Mouse (Mus musculus) neural tube, embryonic 12.5 days (tissue): ENCODE data around the gene Ube2s. TPM values are rescaled to one million over a fixed set of nuclear protein-coding genes. Genes with fewer than 3 reads are reported as not detected.

ENCODE experiments used
- ATAC-seq: fragments of 200-750 bp; cut with Nextera tagmentation; 2 replicates; pipeline ENCODE4 v1.8.0; 2017; ENCODE audit warnings: low read depth, mild to moderate bottlenecking, moderate TSS enrichment, moderate library complexity; ENCODE audit not compliant: low FRiP score
- H3K27ac ChIP-seq: fragments of 300-500 bp; sonication (generic); 2 replicates; pipeline ENCODE4 v1.5.1; 2016
- H3K27me3 ChIP-seq: fragments of 300-500 bp; sonication (generic); replicated peaks from 2 replicates; pipeline ENCODE4 v1.6.1; 2016; ENCODE audit warnings: mild to moderate bottlenecking
- H3K36me3 ChIP-seq: fragments of 300-500 bp; sonication (generic); 2 replicates; pipeline ENCODE4 v1.6.1; 2016; ENCODE audit warnings: mild to moderate bottlenecking
- H3K4me1 ChIP-seq: fragments of 300-500 bp; sonication (generic); 2 replicates; pipeline ENCODE4 v1.6.1; 2016
- H3K4me2 ChIP-seq: fragments of 300-500 bp; sonication (generic); replicated peaks from 2 replicates; pipeline ENCODE4 v1.6.1; 2016; ENCODE audit warnings: mild to moderate bottlenecking
- H3K4me3 ChIP-seq: fragments of 300-500 bp; sonication (generic); 2 replicates; pipeline ENCODE4 v1.5.1; 2016
- H3K9ac ChIP-seq: fragments of 300-500 bp; sonication (generic); 2 replicates; pipeline ENCODE4 v1.6.1; 2016; ENCODE audit warnings: mild to moderate bottlenecking
- H3K9me3 ChIP-seq: fragments of 300-500 bp; sonication (generic); 2 replicates; pipeline ENCODE4 v1.6.1; 2016; ENCODE audit warnings: mild to moderate bottlenecking
- WGBS: fragments of 180-500 bp; shearing (Covaris S2); methylation state at CpG from one replicate; pipeline ENCODE4 v1.1.7; 2016; 5-methylcytosine and 5-hydroxymethylcytosine counted together
- polyA plus RNA-seq: library from polyadenylated mRNA; unstranded; fragments of >200 nt; fragmentation: Nextera tagmentation; extraction: Ambion mirVana; gene quantifications from 2 replicates; pipeline ENCODE4 v1.2.1, GENCODE M21; 2016

The Ube2s gene
- polyA plus RNA-seq, 1 experiment from 2014 or later = 380 TPM

- 2% methylated on average over 64 of the region's 64 CpGs for WGBS
- Histone ChIP-seq H3K4me1 (peaks cover 9% of the 10 kb centered on the region), H3K4me2 (peak overlapping the region; percentile 89), H3K9ac (peak overlapping the region; percentile 72), H3K9me3 (no peaks in the 10 kb centered on the region), H3K27ac (no peak overlapping the region), H3K4me3 (peak overlapping the region; percentile 54), H3K36me3 (peaks cover 1% of the 10 kb centered on the region; the same call in 1 of the 2 replicates), H3K27me3 (peaks cover 7% of the 10 kb centered on the region; the same call in 1 of the 2 replicates)
- peak; percentile 27 for ATAC-seq
Observed at GRCm38 (mm10) chr7:4788499-4789435, 23.6 kb downstream of the Ube2s start.

GRCm38 (mm10) chr7:4783667-4784268 lies 28.6 kb downstream of the Ube2s start:
- Histone ChIP-seq H3K4me3 (no peak overlapping the region), H3K36me3 (no peaks in the 10 kb centered on the region), H3K27ac (no peak overlapping the region), H3K9ac (no peak overlapping the region), H3K9me3 (no peaks in the 10 kb centered on the region), H3K4me1 (peaks cover 6% of the 10 kb centered on the region; the same call in 1 of the 2 replicates), H3K27me3 (peaks cover 16% of the 10 kb centered on the region), H3K4me2 (no peak overlapping the region)
- WGBS = 84% methylated on average over 14 of the region's 14 CpGs
- ATAC-seq = no peak

- 82% methylated on average over 2 of the region's 2 CpGs for WGBS
- Histone ChIP-seq H3K4me1 (peaks cover 3% of the 10 kb centered on the region), H3K9me3 (no peaks in the 10 kb centered on the region), H3K9ac (no peak within 1 kb of the TSS), H3K27me3 (peaks cover 26% of the 10 kb centered on the region), H3K4me3 (no peak within 1 kb of the TSS), H3K4me2 (no peak within 1 kb of the TSS), H3K27ac (no peak within 1 kb of the TSS), H3K36me3 (no peaks in the 10 kb centered on the region)
- ATAC-seq = no peak
Observed at GRCm38 (mm10) chr7:4782759-4783158, 29.6 kb downstream of the Ube2s start, which contains the start of the genes Il11 and Tmem190. Gene Il11, minus strand, starts transcription at chr7:4782859. Gene Tmem190, plus strand, starts transcription at chr7:4782937.

- no peak for ATAC-seq
- WGBS = 59% methylated on average over 3 of the region's 3 CpGs
- Histone ChIP-seq H3K9me3 (no peaks in the 10 kb centered on the region), H3K4me1 (peaks cover 9% of the 10 kb centered on the region), H3K9ac (no peak overlapping the region), H3K36me3 (no peaks in the 10 kb centered on the region), H3K27ac (no peak overlapping the region), H3K4me3 (no peak overlapping the region), H3K27me3 (peaks cover 32% of the 10 kb centered on the region), H3K4me2 (no peak overlapping the region)
Observed at GRCm38 (mm10) chr7:4782130-4782529, 30.3 kb downstream of the Ube2s start.

- no peaks in the 10 kb centered on the region for H3K9me3 ChIP-seq
- no peak for ATAC-seq
- H3K27me3 ChIP-seq = peaks cover 54% of the 10 kb centered on the region
- no peak overlapping the region for H3K4me2 ChIP-seq
- H3K4me3 ChIP-seq = no peak overlapping the region
- peaks cover 14% of the 10 kb centered on the region for H3K4me1 ChIP-seq
- 50% methylated on average over 5 of the region's 5 CpGs for WGBS
- H3K9ac ChIP-seq = no peak overlapping the region
- no peaks in the 10 kb centered on the region for H3K36me3 ChIP-seq
- H3K27ac ChIP-seq = no peak overlapping the region
Observed at GRCm38 (mm10) chr7:4779921-4780320, 32.5 kb downstream of the Ube2s start.

GRCm38 (mm10) chr7:4777851-4778637 lies 34.3 kb downstream of the Ube2s start:
- Histone ChIP-seq H3K9ac (peak overlapping the region; percentile 27; the same call in 1 of the 2 replicates), H3K4me2 (peak overlapping the region; percentile 57), H3K27ac (no peak overlapping the region), H3K9me3 (no peaks in the 10 kb centered on the region), H3K4me1 (peaks cover 14% of the 10 kb centered on the region), H3K27me3 (peaks cover 61% of the 10 kb centered on the region), H3K36me3 (no peaks in the 10 kb centered on the region), H3K4me3 (peak overlapping the region; percentile 11; the same call in 1 of the 2 replicates)
- WGBS = 7% methylated on average over 20 of the region's 20 CpGs
- ATAC-seq = peak; percentile 1; the same call in 1 of the 2 replicates

GRCm38 (mm10) chr7:4776861-4777830 lies 35.2 kb downstream of the Ube2s start:
- 2% methylated on average over 45 of the region's 56 CpGs for WGBS
- H3K27me3 ChIP-seq = peaks cover 61% of the 10 kb centered on the region

GRCm38 (mm10) chr7:4776131-4776530 lies 36.3 kb downstream of the Ube2s start:
- Histone ChIP-seq H3K27me3 (peaks cover 61% of the 10 kb centered on the region), H3K4me2 (no peak overlapping the region), H3K4me1 (peaks cover 14% of the 10 kb centered on the region), H3K4me3 (0 out of 2 replicates have a peak overlapping the region, but pooled peaks have one; percentile 29), H3K9ac (no peak overlapping the region), H3K9me3 (no peaks in the 10 kb centered on the region), H3K27ac (no peak overlapping the region), H3K36me3 (no peaks in the 10 kb centered on the region)
- WGBS = 50% methylated on average over 10 of the region's 10 CpGs
- no peak for ATAC-seq

More at GRCm38 (mm10) chr7:4776861-4777830, 35.2 kb downstream of the Ube2s start:
- Histone ChIP-seq H3K9me3 (no peaks in the 10 kb centered on the region), H3K4me1 (peaks cover 14% of the 10 kb centered on the region), H3K27ac (no peak overlapping the region), H3K36me3 (no peaks in the 10 kb centered on the region), H3K4me2 (peak overlapping the region; percentile 57), H3K9ac (peak overlapping the region; percentile 44; the same call in 1 of the 2 replicates), H3K4me3 (peak overlapping the region; percentile 29)
- peak; percentile 77 for ATAC-seq

GRCm38 (mm10) chr7:4771202-4771601 lies 41.2 kb downstream of the Ube2s start, which contains the start of gene Fam71e2:
Gene Fam71e2, minus strand, starts transcription at chr7:4771302.
- H3K4me1 ChIP-seq = no peaks in the 10 kb centered on the region
- H3K9ac ChIP-seq = no peak within 1 kb of the TSS
- H3K27me3 ChIP-seq = peaks cover 20% of the 10 kb centered on the region
- WGBS = 70% methylated on average over 4 of the region's 5 CpGs
- no peaks in the 10 kb centered on the region for H3K36me3 ChIP-seq
- no peak for ATAC-seq
- no peak within 1 kb of the TSS for H3K27ac ChIP-seq
- H3K4me3 ChIP-seq = no peak within 1 kb of the TSS
- H3K9me3 ChIP-seq = no peaks in the 10 kb centered on the region
- no peak within 1 kb of the TSS for H3K4me2 ChIP-seq

GRCm38 (mm10) chr7:4764946-4765710 lies 47.3 kb downstream of the Ube2s start:
- 15% methylated on average over 4 of the region's 4 CpGs for WGBS
- no peak for ATAC-seq
- Histone ChIP-seq H3K9ac (no peak overlapping the region), H3K4me2 (0 out of 2 replicates have a peak overlapping the region, but pooled peaks have one; percentile 1), H3K4me3 (no peak overlapping the region), H3K27ac (no peak overlapping the region), H3K36me3 (no peaks in the 10 kb centered on the region), H3K4me1 (peaks cover 8% of the 10 kb centered on the region), H3K27me3 (no peaks in the 10 kb centered on the region), H3K9me3 (no peaks in the 10 kb centered on the region)
